Mouse (Mus musculus): ENCODE results near the gene Rnf182.

DNA sequence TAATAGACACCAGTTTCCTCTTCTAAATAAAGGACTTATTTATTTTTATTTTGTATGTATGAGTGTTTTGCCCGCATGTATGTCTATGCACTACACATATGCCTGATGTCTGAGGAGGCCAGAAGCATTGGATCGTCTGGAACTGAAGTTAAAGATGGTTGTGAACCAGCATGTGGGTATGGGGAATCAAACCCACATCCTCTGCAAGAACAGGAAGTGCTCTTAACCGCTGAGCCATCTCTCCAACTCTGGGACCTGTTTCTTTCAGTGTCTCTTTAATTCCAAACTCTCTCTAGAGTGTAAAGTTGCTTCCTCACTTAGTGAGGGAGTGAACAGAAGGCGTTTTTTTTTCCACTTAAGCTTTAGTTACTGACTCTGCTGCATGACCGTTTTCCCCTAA is 12.4 kb downstream of the Rnf182 start:
- TF ChIP-seq CTCF (IDR thresholded peaks at IDR 0.05; ENCODE audit: extremely low read depth, insufficient read length, insufficient replicate concordance, low read depth, low read length), result no peak
- TF ChIP-seq POLR2A (IDR thresholded peaks at IDR 0.05; ENCODE audit: low read depth, low read length), result no peak
